Mouse (Mus musculus) testis, adult 2 months (tissue): ENCODE results near the gene Tacc2. TPM values are rescaled to one million over a fixed set of nuclear protein-coding genes. Genes with fewer than 3 reads are reported as not detected.

Experiments
- H3K27ac ChIP-seq: fragments of 200-500 bp; 2 replicates; pipeline ENCODE4 v1.5.1; 2012; ENCODE audit warnings: low read depth, low read length; ENCODE audit not compliant: control insufficient read depth, insufficient read depth
- H3K27me3 ChIP-seq: fragments of 200-500 bp; 2 replicates; pipeline ENCODE4 v1.6.1; 2012; ENCODE audit warnings: mild to moderate bottlenecking, low read length, moderate library complexity; ENCODE audit not compliant: control insufficient read depth, insufficient read depth
- H3K36me3 ChIP-seq: fragments of 200-500 bp; 2 replicates; pipeline ENCODE4 v1.6.1; 2012; ENCODE audit warnings: mild to moderate bottlenecking, low read length; ENCODE audit not compliant: control insufficient read depth, insufficient read depth
- H3K4me1 ChIP-seq: fragments of 200-500 bp; 2 replicates; pipeline ENCODE4 v1.6.1; 2012; ENCODE audit warnings: low read length; ENCODE audit not compliant: control insufficient read depth, insufficient read depth
- H3K4me3 ChIP-seq: fragments of 200-500 bp; 2 replicates; pipeline ENCODE4 v1.5.1; 2012; ENCODE audit warnings: low read depth, mild to moderate bottlenecking, low read length, moderate library complexity, mixed read lengths; ENCODE audit not compliant: control insufficient read depth
- CTCF ChIP-seq: fragments of 200-500 bp; IDR thresholded peaks from 2 replicates; pipeline ENCODE4 v1.5.1; 2012; ENCODE audit warnings: low read depth, mild to moderate bottlenecking, inconsistent platforms, low read length, moderate library complexity; ENCODE audit not compliant: control insufficient read depth, insufficient read depth, insufficient replicate concordance
- POLR2A ChIP-seq: fragments of 200-500 bp; IDR thresholded peaks from 2 replicates; pipeline ENCODE4 v1.6.1; 2012; ENCODE audit warnings: low read depth, mild to moderate bottlenecking, inconsistent platforms, low read length, moderate library complexity; ENCODE audit not compliant: control insufficient read depth
- polyA plus RNA-seq: library from polyadenylated mRNA; depleted of rRNA; stranded (reverse); fragments of >200 nt; gene quantifications from 2 replicates; pipeline ENCODE4 v1.2.3, GENCODE M21; 2012

Gene Tacc2
- polyA plus RNA-seq, 1 experiment: 6.5 TPM

GRCm38 (mm10) chr7:130640681-130641080 is 63.4 kb downstream of the Tacc2 start:
- Histone ChIP-seq H3K27me3 (no peaks in the 10 kb centered on the region), H3K36me3 (no peaks in the 10 kb centered on the region), H3K27ac (no peak overlapping the region), H3K4me1 (no peaks in the 10 kb centered on the region), H3K4me3 (no peak overlapping the region)
- TF ChIP-seq CTCF (no peak), POLR2A (no peak)

GRCm38 (mm10) chr7:130645332-130645993 is 68.2 kb downstream of the Tacc2 start:
- peaks cover 12% of the 10 kb centered on the region for H3K4me1 ChIP-seq
- H3K4me3 ChIP-seq: peak overlapping the region; percentile 85
- no peaks in the 10 kb centered on the region for H3K27me3 ChIP-seq
- H3K36me3 ChIP-seq: no peaks in the 10 kb centered on the region
- H3K27ac ChIP-seq: peak overlapping the region; percentile 68
- TF ChIP-seq POLR2A (no peak), CTCF (no peak)

- TF ChIP-seq POLR2A: no peak
- no peak for TF ChIP-seq CTCF
- H3K4me1 ChIP-seq: peaks cover 12% of the 10 kb centered on the region
These were observed 68.9 kb downstream of the Tacc2 start for GRCm38 (mm10) chr7:130645994-130646761.

GRCm38 (mm10) chr7:130646762-130647139 is 69.5 kb downstream of the Tacc2 start:
- Histone ChIP-seq H3K4me1 (peaks cover 12% of the 10 kb centered on the region), H3K36me3 (no peaks in the 10 kb centered on the region), H3K27me3 (no peaks in the 10 kb centered on the region), H3K27ac (peak overlapping the region; percentile 58), H3K4me3 (peak overlapping the region; percentile 85)
- TF ChIP-seq CTCF: no peak
- TF ChIP-seq POLR2A: peak; percentile 42; the same call in 1 of the 2 replicates

More at GRCm38 (mm10) chr7:130645994-130646761, 68.9 kb downstream of the Tacc2 start:
- H3K27ac ChIP-seq: peak overlapping the region; percentile 68
- no peaks in the 10 kb centered on the region for H3K27me3 ChIP-seq
- no peaks in the 10 kb centered on the region for H3K36me3 ChIP-seq
- H3K4me3 ChIP-seq: peak overlapping the region; percentile 85

- Histone ChIP-seq H3K27ac (peak overlapping the region; percentile 62), H3K36me3 (no peaks in the 10 kb centered on the region), H3K4me3 (no peak overlapping the region), H3K27me3 (no peaks in the 10 kb centered on the region), H3K4me1 (peaks cover 12% of the 10 kb centered on the region)
- TF ChIP-seq POLR2A (no peak), CTCF (no peak)
These were observed 70.8 kb downstream of the Tacc2 start for GRCm38 (mm10) chr7:130648061-130648460.

GRCm38 (mm10) chr7:130649257-130649656 is 72.0 kb downstream of the Tacc2 start:
- Histone ChIP-seq H3K36me3 (no peaks in the 10 kb centered on the region), H3K27me3 (no peaks in the 10 kb centered on the region), H3K4me1 (peaks cover 12% of the 10 kb centered on the region), H3K4me3 (no peak overlapping the region), H3K27ac (peak overlapping the region; percentile 59)
- TF ChIP-seq POLR2A (no peak), CTCF (no peak)

- peaks cover 12% of the 10 kb centered on the region for H3K4me1 ChIP-seq
- H3K27me3 ChIP-seq: no peaks in the 10 kb centered on the region
- TF ChIP-seq CTCF (no peak), POLR2A (no peak)
- H3K27ac ChIP-seq: peak overlapping the region; percentile 16; the same call in 1 of the 2 replicates
- H3K4me3 ChIP-seq: no peak overlapping the region
- H3K36me3 ChIP-seq: no peaks in the 10 kb centered on the region
These were observed 73.4 kb downstream of the Tacc2 start for GRCm38 (mm10) chr7:130650621-130651020.
